Mouse (Mus musculus) intestine, embryonic 14.5 days (tissue): ENCODE measurements at regions not wholly inside any gene's neighbourhood (a gene's known extent, or its start where the extent isn't known, plus 50 kb on each side); places are given as distances from the start of the nearest gene placed in this dataset.

ENCODE experiments used
- ATAC-seq: fragments of 200-750 bp; cut with Nextera tagmentation; replicated peaks from 2 replicates; pipeline ENCODE4 v1.8.0; 2017; ENCODE audit warnings: low read depth, moderate number of reproducible peaks, moderate TSS enrichment, moderate library complexity; ENCODE audit not compliant: low FRiP score, low TSS enrichment
- DNase-seq: peaks from one replicate; pipeline ENCODE4 v3.0.0-alpha.2; 2018; ENCODE audit warnings: low spot score
- H3K27ac ChIP-seq: fragments of 300-500 bp; sonication (generic); 2 replicates; pipeline ENCODE4 v1.5.1; 2014; ENCODE audit warnings: low read depth, mild to moderate bottlenecking, control low read depth
- H3K27me3 ChIP-seq: fragments of 300-500 bp; sonication (generic); replicated peaks from 2 replicates; pipeline ENCODE4 v1.6.1; 2014; ENCODE audit warnings: low read length, control low read depth; ENCODE audit not compliant: control insufficient read depth, insufficient read depth
- H3K36me3 ChIP-seq: fragments of 300-500 bp; sonication (generic); 2 replicates; pipeline ENCODE4 v1.6.1; 2014; ENCODE audit warnings: low read length, control low read depth; ENCODE audit not compliant: control insufficient read depth, insufficient read depth
- H3K4me1 ChIP-seq: fragments of 300-500 bp; sonication (generic); replicated peaks from 2 replicates; pipeline ENCODE4 v1.6.1; 2014; ENCODE audit warnings: low read length, control low read depth, mixed read lengths; ENCODE audit not compliant: control insufficient read depth, insufficient read depth
- H3K4me2 ChIP-seq: fragments of 300-500 bp; sonication (generic); 2 replicates; pipeline ENCODE4 v1.6.1; 2014; ENCODE audit warnings: low read length
- H3K4me3 ChIP-seq: fragments of 300-500 bp; sonication (generic); 2 replicates; pipeline ENCODE4 v1.5.1; 2014; ENCODE audit warnings: low read depth, low read length, control low read depth, mixed read lengths
- H3K9ac ChIP-seq: fragments of 300-500 bp; sonication (generic); 2 replicates; pipeline ENCODE4 v1.6.1; 2014; ENCODE audit warnings: mild to moderate bottlenecking, low read length
- H3K9me3 ChIP-seq: fragments of 300-500 bp; sonication (generic); 2 replicates; pipeline ENCODE4 v1.6.1; 2016; ENCODE audit warnings: low read length, control low read depth; ENCODE audit not compliant: control insufficient read depth
- WGBS: fragments of 180-500 bp; shearing (Covaris S2); extraction: QIAGEN DNeasy Blood & Tissue Kit; methylation state at CpG from one replicate; pipeline ENCODE4 v1.1.7; 2014; 5-methylcytosine and 5-hydroxymethylcytosine counted together

GRCm38 (mm10) chr13:28699490-28700032 is 254.0 kb downstream of the Sox4 start:
- Histone ChIP-seq H3K9me3 (no peaks in the 10 kb centered on the region), H3K4me1 (0 out of 2 replicates have a peak, but pooled peaks cover 9% of the 10 kb centered on the region), H3K4me3 (no peak overlapping the region), H3K9ac (no peak overlapping the region), H3K27ac (no peak overlapping the region), H3K27me3 (no peaks in the 10 kb centered on the region), H3K36me3 (no peaks in the 10 kb centered on the region), H3K4me2 (no peak overlapping the region)
- no peak for DNase-seq
- WGBS: 90% methylated on average over 4 of the region's 4 CpGs
- peak; percentile 36; the same call in 1 of the 2 replicates for ATAC-seq

GRCm38 (mm10) chr13:28697796-28698678 is 255.5 kb downstream of the Sox4 start:
- Histone ChIP-seq H3K4me1 (0 out of 2 replicates have a peak, but pooled peaks cover 9% of the 10 kb centered on the region), H3K27ac (no peak overlapping the region), H3K9ac (no peak overlapping the region), H3K4me3 (no peak overlapping the region), H3K27me3 (no peaks in the 10 kb centered on the region), H3K4me2 (no peak overlapping the region), H3K9me3 (no peaks in the 10 kb centered on the region), H3K36me3 (no peaks in the 10 kb centered on the region)
- peak; percentile 52 for DNase-seq
- 40% methylated on average over 12 of the region's 12 CpGs for WGBS
- ATAC-seq: no peak

- ATAC-seq (no peak), DNase-seq (no peak)
Observed at GRCm38 (mm10) chr13:28693078-28693477, 260.4 kb downstream of the Sox4 start.

GRCm38 (mm10) chr13:28692587-28692986 is 260.9 kb downstream of the Sox4 start:
- H3K27me3 ChIP-seq: no peaks in the 10 kb centered on the region
- DNase-seq: peak; percentile 54
- H3K4me3 ChIP-seq: no peak overlapping the region
- H3K27ac ChIP-seq: no peak overlapping the region; the same call in 1 of the 2 replicates
- no peaks in the 10 kb centered on the region for H3K9me3 ChIP-seq
- H3K36me3 ChIP-seq: no peaks in the 10 kb centered on the region
- 41% methylated on average over 5 of the region's 5 CpGs for WGBS
- ATAC-seq: no peak
- no peak overlapping the region for H3K4me2 ChIP-seq
- H3K4me1 ChIP-seq: peaks cover 9% of the 10 kb centered on the region; the same call in 1 of the 2 replicates
- no peak overlapping the region for H3K9ac ChIP-seq

More at GRCm38 (mm10) chr13:28693078-28693477, 260.4 kb downstream of the Sox4 start:
- 49% methylated on average over 4 of the region's 4 CpGs for WGBS
- Histone ChIP-seq H3K27ac (no peak overlapping the region; the same call in 1 of the 2 replicates), H3K4me1 (peaks cover 12% of the 10 kb centered on the region; the same call in 1 of the 2 replicates), H3K9ac (no peak overlapping the region), H3K4me3 (no peak overlapping the region), H3K9me3 (no peaks in the 10 kb centered on the region), H3K27me3 (no peaks in the 10 kb centered on the region), H3K36me3 (no peaks in the 10 kb centered on the region), H3K4me2 (no peak overlapping the region)

GRCm38 (mm10) chr13:28690511-28691160 is 262.9 kb downstream of the Sox4 start:
- DNase-seq: peak; percentile 54
- no peaks in the 10 kb centered on the region for H3K9me3 ChIP-seq
- H3K4me1 ChIP-seq: peaks cover 7% of the 10 kb centered on the region; the same call in 1 of the 2 replicates
- H3K4me3 ChIP-seq: no peak overlapping the region
- no peak overlapping the region for H3K9ac ChIP-seq
- WGBS: 64% methylated on average over 5 of the region's 5 CpGs
- H3K36me3 ChIP-seq: no peaks in the 10 kb centered on the region
- H3K27ac ChIP-seq: 0 out of 2 replicates have a peak overlapping the region, but pooled peaks have one; percentile 2
- no peaks in the 10 kb centered on the region for H3K27me3 ChIP-seq
- no peak overlapping the region for H3K4me2 ChIP-seq
- ATAC-seq: peak; percentile 21; the same call in 1 of the 2 replicates

- no peak overlapping the region for H3K27ac ChIP-seq
- DNase-seq (peak; percentile 34), ATAC-seq (no peak)
- 65% methylated on average over 1 of the region's 1 CpGs for WGBS
- no peak overlapping the region for H3K4me2 ChIP-seq
- no peaks in the 10 kb centered on the region for H3K27me3 ChIP-seq
- peaks cover 7% of the 10 kb centered on the region; the same call in 1 of the 2 replicates for H3K4me1 ChIP-seq
- H3K9me3 ChIP-seq: no peaks in the 10 kb centered on the region
- no peak overlapping the region for H3K4me3 ChIP-seq
- H3K9ac ChIP-seq: no peak overlapping the region
- H3K36me3 ChIP-seq: no peaks in the 10 kb centered on the region
Observed at GRCm38 (mm10) chr13:28687838-28688237, 265.7 kb downstream of the Sox4 start.

- no peak overlapping the region for H3K9ac ChIP-seq
- H3K4me2 ChIP-seq: no peak overlapping the region
- H3K36me3 ChIP-seq: no peaks in the 10 kb centered on the region
- ATAC-seq: no peak
- no peak overlapping the region for H3K4me3 ChIP-seq
- 85% methylated on average over 3 of the region's 3 CpGs for WGBS
- DNase-seq: no peak
- no peaks in the 10 kb centered on the region for H3K4me1 ChIP-seq
- H3K9me3 ChIP-seq: no peaks in the 10 kb centered on the region
- H3K27ac ChIP-seq: no peak overlapping the region
- H3K27me3 ChIP-seq: no peaks in the 10 kb centered on the region
Observed at GRCm38 (mm10) chr13:28684311-28684710, 269.2 kb downstream of the Sox4 start.

GRCm38 (mm10) chr13:28680266-28680665 is 273.2 kb downstream of the Sox4 start:
- no peak for ATAC-seq
- Histone ChIP-seq H3K27me3 (no peaks in the 10 kb centered on the region), H3K4me3 (no peak overlapping the region), H3K4me1 (no peaks in the 10 kb centered on the region), H3K9me3 (no peaks in the 10 kb centered on the region), H3K4me2 (no peak overlapping the region), H3K27ac (no peak overlapping the region), H3K9ac (no peak overlapping the region), H3K36me3 (no peaks in the 10 kb centered on the region)
- 84% methylated on average over 1 of the region's 1 CpGs for WGBS
- no peak for DNase-seq
